Mouse (Mus musculus): ENCODE measurements around the gene Galnt13. TPM values are rescaled to one million over a fixed set of nuclear protein-coding genes. Genes with fewer than 3 reads are reported as not detected.
"Not testable (repeated sequence)": the region's sequence is repeated elsewhere in the genome, so short reads cannot be mapped to it uniquely, and the experiment has no call there.

Gene Galnt13
- polyA plus RNA-seq, 1 experiment from 2014 or later: not detected

DNA sequence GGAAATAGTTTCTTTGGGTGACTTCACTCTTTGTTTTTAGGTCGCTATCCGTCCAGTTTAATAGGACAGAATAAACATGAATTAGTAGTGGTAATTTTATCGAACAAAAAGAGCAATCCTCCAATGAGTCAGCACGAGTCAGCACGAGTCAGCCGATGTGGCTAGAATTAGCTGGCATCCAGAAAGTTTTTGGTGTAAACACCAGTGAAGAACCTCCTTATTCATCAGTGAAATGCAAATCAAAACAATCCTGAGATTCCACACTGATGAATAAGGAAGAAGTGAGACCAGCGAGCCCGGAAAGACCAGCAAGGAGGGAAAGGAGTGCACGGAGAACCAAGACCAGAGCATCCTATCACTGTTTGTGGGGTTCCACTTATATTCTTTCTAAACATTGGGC is 131.5 kb downstream of the Galnt13 start:
- DNase-seq (ENCODE audit: low spot score) (no peak), ATAC-seq (replicated peaks; ENCODE audit: low FRiP score, low read depth) (no peak)
- Histone ChIP-seq H3K27ac (no peak overlapping the region), H3K4me2 (ENCODE audit: low read length) (no peak overlapping the region), H3K27me3 (ENCODE audit: insufficient read depth, low read length) (no peaks in the 10 kb centered on the region), H3K4me3 (replicated peaks; ENCODE audit: low read depth, low read length) (no peak overlapping the region), H3K9ac (ENCODE audit: low read depth, low read length) (no peak overlapping the region), H3K9me3 (replicated peaks; ENCODE audit: low read length) (no peaks in the 10 kb centered on the region), H3K4me1 (replicated peaks; ENCODE audit: insufficient read depth, low read length) (no peaks in the 10 kb centered on the region), H3K36me3 (ENCODE audit: insufficient read depth, low read length) (no peaks in the 10 kb centered on the region)
- no peak for TF ChIP-seq CTCF (IDR thresholded peaks at IDR 0.05; ENCODE audit: low read depth)
- WGBS: 89% methylated on average over 9 of the region's 9 CpGs

DNA sequence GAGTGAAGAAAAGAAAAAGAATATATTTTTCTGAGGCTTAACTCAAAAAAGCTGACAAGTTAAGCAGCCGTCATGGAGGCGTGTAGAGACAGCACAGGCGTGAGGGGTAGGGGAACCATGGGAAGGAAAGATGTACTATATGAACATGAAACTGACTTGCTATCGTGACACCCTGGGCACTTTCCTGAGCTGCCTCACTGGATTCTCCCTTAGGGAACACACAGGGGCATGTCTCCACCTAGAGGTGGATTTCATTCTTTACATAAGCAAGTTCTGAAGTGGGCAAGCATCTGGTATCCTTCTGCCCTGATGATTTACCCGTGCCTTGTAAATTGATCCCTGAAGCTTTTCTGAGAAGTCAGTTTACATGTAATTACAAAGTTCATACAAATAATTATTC is 277.7 kb downstream of the Galnt13 start:
- not testable (repeated sequence) for H3K9ac ChIP-seq (ENCODE audit: low read depth, low read length); H3K27ac ChIP-seq; H3K36me3 ChIP-seq (ENCODE audit: insufficient read depth, low read length); DNase-seq (ENCODE audit: low spot score); H3K4me2 ChIP-seq (ENCODE audit: low read length); ATAC-seq (replicated peaks; ENCODE audit: low FRiP score, low read depth); H3K4me3 ChIP-seq (replicated peaks; ENCODE audit: low read depth, low read length); H3K4me1 ChIP-seq (replicated peaks; ENCODE audit: insufficient read depth, low read length); H3K27me3 ChIP-seq (ENCODE audit: insufficient read depth, low read length); H3K9me3 ChIP-seq (replicated peaks; ENCODE audit: low read length)
- WGBS: no CpG with 5 or more reads among the region's 5 CpGs

DNA sequence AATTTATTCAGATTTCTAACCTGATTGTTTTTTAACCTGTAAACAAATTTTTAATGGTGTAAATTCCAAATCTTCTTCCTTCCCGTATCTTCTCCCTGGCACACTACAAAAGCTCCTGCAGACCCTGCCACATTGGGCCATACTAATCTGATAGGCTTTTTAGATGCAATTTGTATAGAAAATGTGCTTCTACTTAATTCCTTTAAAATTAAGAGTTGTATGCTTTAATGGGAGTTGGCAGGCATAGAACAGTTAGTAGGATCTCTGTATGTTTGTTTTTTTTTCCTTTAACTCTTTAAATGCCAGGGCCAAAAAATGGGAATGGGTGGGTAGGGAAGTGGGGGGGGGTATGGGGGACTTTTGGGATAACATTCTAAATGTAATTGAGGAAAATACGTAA is 315.1 kb downstream of the Galnt13 start:
- Histone ChIP-seq H3K27ac (no peak overlapping the region), H3K4me2 (ENCODE audit: low read length) (no peak overlapping the region), H3K36me3 (ENCODE audit: insufficient read depth, low read length) (no peaks in the 10 kb centered on the region), H3K4me3 (replicated peaks; ENCODE audit: low read depth, low read length) (no peak overlapping the region), H3K9me3 (replicated peaks; ENCODE audit: low read length) (no peaks in the 10 kb centered on the region), H3K27me3 (ENCODE audit: insufficient read depth, low read length) (no peaks in the 10 kb centered on the region), H3K9ac (ENCODE audit: low read depth, low read length) (no peak overlapping the region), H3K4me1 (replicated peaks; ENCODE audit: insufficient read depth, low read length) (no peaks in the 10 kb centered on the region)
- WGBS: 81% methylated on average over 2 of the region's 2 CpGs
- DNase-seq (ENCODE audit: low spot score) (no peak), ATAC-seq (replicated peaks; ENCODE audit: low FRiP score, low read depth) (no peak)
- no peak for TF ChIP-seq CTCF (IDR thresholded peaks at IDR 0.05; ENCODE audit: low read depth)

DNA sequence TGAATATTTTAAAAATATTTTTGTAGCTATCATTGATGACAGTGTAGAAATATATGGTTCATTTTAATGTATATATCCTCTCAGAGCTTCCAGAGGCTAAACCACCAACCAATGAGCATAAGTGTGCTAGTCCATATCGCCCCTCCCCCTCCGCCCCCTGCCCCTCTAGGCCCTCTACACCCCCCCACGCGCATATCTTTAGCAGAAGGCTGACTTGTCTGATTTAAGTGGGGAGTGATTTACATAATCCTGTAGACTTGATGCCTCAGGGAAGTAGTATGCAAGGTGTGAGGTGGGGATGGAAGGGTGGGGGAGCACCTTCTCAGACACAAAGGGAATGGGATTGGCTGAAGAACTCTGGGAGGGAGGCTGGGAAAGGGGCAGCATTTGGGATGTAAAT is 323.7 kb downstream of the Galnt13 start:
- no peaks in the 10 kb centered on the region for H3K27me3 ChIP-seq (ENCODE audit: insufficient read depth, low read length)
- no peak for TF ChIP-seq CTCF (IDR thresholded peaks at IDR 0.05; ENCODE audit: low read depth)
- H3K4me2 ChIP-seq (ENCODE audit: low read length): no peak overlapping the region
- H3K36me3 ChIP-seq (ENCODE audit: insufficient read depth, low read length): no peaks in the 10 kb centered on the region
- no peak overlapping the region for H3K27ac ChIP-seq
- no peaks in the 10 kb centered on the region for H3K4me1 ChIP-seq (replicated peaks; ENCODE audit: insufficient read depth, low read length)
- 27% methylated on average over 4 of the region's 4 CpGs for WGBS
- DNase-seq (ENCODE audit: low spot score): no peak
- no peak for ATAC-seq (replicated peaks; ENCODE audit: low FRiP score, low read depth)
- no peak overlapping the region for H3K9ac ChIP-seq (ENCODE audit: low read depth, low read length)
- no peak overlapping the region for H3K4me3 ChIP-seq (replicated peaks; ENCODE audit: low read depth, low read length)
- H3K9me3 ChIP-seq (replicated peaks; ENCODE audit: low read length): no peaks in the 10 kb centered on the region

DNA sequence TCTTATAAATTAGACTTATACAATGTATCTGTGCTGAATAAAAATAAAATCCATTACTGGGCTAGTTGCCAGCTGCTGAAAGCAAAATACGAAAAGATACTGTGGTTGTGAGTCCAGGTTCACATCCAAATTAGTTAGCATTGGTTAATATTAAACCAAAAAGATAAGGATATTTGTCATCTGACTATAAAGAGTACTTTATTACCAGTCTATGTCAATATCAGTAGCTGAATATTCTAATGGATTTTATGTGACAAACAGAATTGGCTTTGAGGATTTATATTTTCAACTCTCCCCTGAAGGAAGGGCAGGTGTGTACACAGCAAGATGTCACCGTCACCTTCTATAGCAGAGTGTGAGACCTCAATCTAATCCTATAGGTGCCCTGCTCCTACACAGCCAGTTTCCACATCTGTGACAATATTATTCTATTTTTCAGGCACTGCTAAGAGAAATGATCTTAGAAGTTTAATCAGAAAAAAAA is 342.7 kb downstream of the Galnt13 start:
- H3K4me2 ChIP-seq (ENCODE audit: low read length): no peak overlapping the region
- DNase-seq (ENCODE audit: low spot score) (no peak), ATAC-seq (replicated peaks; ENCODE audit: low FRiP score, low read depth) (no peak)
- no peak overlapping the region for H3K4me3 ChIP-seq (replicated peaks; ENCODE audit: low read depth, low read length)
- no peak for TF ChIP-seq CTCF (IDR thresholded peaks at IDR 0.05; ENCODE audit: low read depth)
- WGBS: 75% methylated on average over 2 of the region's 2 CpGs
- no peaks in the 10 kb centered on the region for H3K36me3 ChIP-seq (ENCODE audit: insufficient read depth, low read length)
- no peaks in the 10 kb centered on the region for H3K27me3 ChIP-seq (ENCODE audit: insufficient read depth, low read length)
- no peaks in the 10 kb centered on the region for H3K4me1 ChIP-seq (replicated peaks; ENCODE audit: insufficient read depth, low read length)
- no peaks in the 10 kb centered on the region for H3K9me3 ChIP-seq (replicated peaks; ENCODE audit: low read length)
- H3K9ac ChIP-seq (ENCODE audit: low read depth, low read length): no peak overlapping the region
- no peak overlapping the region for H3K27ac ChIP-seq

DNA sequence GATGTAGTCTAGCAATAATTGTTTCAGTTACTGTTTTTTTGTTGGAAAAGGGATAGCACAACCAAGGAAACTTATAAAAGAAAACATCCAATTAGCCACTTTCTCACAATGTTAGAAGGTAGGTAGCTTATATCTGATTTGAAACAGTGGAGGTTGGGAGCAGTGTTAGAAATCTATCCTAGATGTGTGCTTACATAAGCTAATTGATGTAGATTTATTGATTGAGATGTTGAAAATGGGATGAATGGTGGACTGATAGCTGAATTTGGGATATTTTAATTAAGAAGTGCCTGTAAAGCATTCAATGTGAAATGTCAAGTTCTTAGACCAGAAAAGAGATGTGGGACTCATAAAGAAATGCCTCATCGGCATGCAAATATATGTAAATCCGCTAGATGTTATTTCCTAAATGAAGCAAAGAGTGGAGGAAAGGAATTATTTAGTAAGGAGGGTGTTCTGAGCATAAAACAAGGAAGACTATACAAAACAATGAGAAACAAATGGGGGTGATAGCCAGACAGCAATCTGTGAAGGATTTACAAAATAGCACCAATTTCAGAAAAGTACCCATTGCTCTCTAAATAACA is 377.6 kb downstream of the Galnt13 start:
- no peak overlapping the region for H3K4me2 ChIP-seq (ENCODE audit: low read length)
- WGBS: 86% methylated on average over 2 of the region's 2 CpGs

DNA sequence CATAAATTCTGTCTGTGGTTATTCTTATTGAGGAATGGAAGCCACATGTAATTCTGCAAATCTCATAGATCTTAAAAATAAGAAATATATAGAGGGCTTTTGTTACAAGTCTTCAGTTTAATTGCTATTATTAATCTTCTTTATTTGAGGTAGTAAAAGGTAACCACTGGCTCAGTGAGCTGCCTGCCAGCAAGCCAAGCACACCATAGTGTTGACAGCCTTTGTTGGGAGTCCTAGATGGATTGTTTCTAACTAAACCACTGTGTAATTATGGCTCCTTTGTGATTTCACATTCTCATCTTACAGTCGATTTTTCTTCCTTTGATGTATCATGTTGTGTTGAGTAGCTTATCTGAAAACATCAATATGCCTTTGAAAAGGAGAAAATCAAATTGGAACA is 405.1 kb downstream of the Galnt13 start:
- Histone ChIP-seq H3K4me2 (ENCODE audit: low read length) (no peak overlapping the region), H3K9ac (ENCODE audit: low read depth, low read length) (no peak overlapping the region), H3K27me3 (ENCODE audit: insufficient read depth, low read length) (no peaks in the 10 kb centered on the region), H3K36me3 (ENCODE audit: insufficient read depth, low read length) (no peaks in the 10 kb centered on the region), H3K9me3 (replicated peaks; ENCODE audit: low read length) (no peaks in the 10 kb centered on the region), H3K4me1 (replicated peaks; ENCODE audit: insufficient read depth, low read length) (no peaks in the 10 kb centered on the region), H3K27ac (no peak overlapping the region), H3K4me3 (replicated peaks; ENCODE audit: low read depth, low read length) (no peak overlapping the region)
- ATAC-seq (replicated peaks; ENCODE audit: low FRiP score, low read depth) (no peak), DNase-seq (ENCODE audit: low spot score) (peak; percentile 5)
- no peak for TF ChIP-seq CTCF (IDR thresholded peaks at IDR 0.05; ENCODE audit: low read depth)
- 15% methylated on average over 1 of the region's 1 CpGs for WGBS

More for the DNA sequence above, 377.6 kb downstream of the Galnt13 start:
- Histone ChIP-seq H3K27me3 (ENCODE audit: insufficient read depth, low read length) (no peaks in the 10 kb centered on the region), H3K4me3 (replicated peaks; ENCODE audit: low read depth, low read length) (no peak overlapping the region), H3K9ac (ENCODE audit: low read depth, low read length) (no peak overlapping the region), H3K27ac (no peak overlapping the region), H3K36me3 (ENCODE audit: insufficient read depth, low read length) (no peaks in the 10 kb centered on the region), H3K9me3 (replicated peaks; ENCODE audit: low read length) (no peaks in the 10 kb centered on the region), H3K4me1 (replicated peaks; ENCODE audit: insufficient read depth, low read length) (no peaks in the 10 kb centered on the region)
- no peak for ATAC-seq (replicated peaks; ENCODE audit: low FRiP score, low read depth)
- no peak for DNase-seq (ENCODE audit: low spot score)
- TF ChIP-seq CTCF (IDR thresholded peaks at IDR 0.05; ENCODE audit: low read depth): no peak

All from kidney, postnatal 0 days (tissue).